Mouse (Mus musculus): ENCODE data around the gene Hecw2.

Gene Hecw2

DNA sequence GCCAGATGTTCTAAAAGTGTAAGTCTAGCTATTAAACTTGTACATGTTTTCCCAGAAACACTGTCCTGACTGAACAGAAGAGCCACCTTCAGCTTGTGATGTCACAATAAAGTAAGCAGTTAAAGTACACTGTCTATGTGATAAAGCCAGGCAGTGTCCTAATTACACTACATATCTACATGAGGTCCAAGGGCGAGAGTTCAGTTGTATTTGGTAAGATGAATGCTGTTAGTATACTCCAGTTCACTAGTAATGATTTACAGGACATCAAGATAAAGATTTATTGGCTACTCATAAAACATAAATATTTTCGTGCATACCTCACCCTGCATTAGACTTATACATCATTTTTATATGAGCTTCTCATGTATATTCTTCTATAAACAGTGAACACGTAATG, 305.2 kb downstream of the Hecw2 start:
- DNase-seq (ENCODE audit: low spot score), result no peak

DNA sequence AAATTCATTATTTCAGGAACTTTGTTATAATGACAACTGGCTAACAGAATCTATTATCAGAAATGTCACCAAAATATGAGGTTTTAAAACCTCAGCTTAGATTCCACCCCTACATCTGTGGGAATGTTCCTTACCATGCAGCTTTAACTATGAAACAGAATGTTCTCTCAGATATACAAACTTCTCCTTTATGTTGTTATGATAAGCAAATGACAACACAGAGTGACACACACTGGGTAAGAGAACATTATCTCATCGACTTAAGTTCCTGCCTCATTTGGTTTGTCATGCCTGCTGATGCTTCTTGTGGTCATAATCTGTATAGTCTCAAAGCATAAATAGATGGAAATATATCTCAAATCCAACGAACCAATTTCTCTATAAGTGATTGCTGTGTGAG, 312.5 kb downstream of the Hecw2 start:
- no peak for DNase-seq (ENCODE audit: low spot score)

DNA sequence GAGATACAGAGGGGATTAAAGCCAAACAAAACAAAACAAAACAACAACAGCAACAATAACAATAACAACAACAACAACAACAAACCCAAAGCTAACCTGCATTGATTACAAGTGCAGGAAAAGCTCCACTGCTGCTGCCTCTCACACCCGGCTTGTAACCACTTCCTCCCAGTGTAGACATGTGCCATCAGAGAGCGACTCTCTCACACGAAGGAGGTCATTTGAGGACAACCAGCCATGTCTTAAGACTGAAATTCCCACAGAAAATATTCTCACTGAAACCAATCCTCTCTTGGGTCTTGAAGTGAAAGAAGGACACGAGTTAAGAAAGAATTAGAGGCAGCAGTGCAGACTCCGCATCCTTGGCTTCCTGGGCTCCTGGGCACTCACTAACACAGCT, 319.0 kb downstream of the Hecw2 start:
- no peak for DNase-seq (ENCODE audit: low spot score)

- DNase-seq (ENCODE audit: low spot score), result no peak
Measured at GRCm38 (mm10) chr1:53867316-53867715, 327.7 kb downstream of the Hecw2 start.

DNA sequence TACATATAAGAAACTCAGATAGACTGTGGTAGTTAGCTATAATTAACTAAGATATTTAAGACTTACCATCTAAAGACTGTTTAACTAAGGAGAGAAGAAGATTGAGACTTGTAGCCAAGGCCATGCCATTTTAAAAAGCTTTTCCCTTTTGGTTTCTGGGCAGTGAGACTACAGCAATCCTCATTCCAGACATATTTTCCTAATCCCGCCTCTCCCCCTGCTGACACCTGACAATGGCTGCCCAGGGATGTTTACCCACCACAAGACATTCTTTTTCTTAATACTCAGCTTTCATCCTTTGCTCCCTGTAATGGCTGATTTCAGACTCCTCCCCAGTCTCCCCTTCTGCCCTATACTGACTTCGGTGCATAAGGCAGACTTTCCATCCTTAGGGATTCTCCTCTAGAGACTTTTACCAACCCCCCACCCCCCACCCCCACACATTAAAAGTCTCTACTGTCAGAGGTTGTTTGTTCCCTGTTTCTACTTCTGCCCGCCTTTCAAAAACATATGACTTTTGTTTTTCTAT, 328.5 kb downstream of the Hecw2 start:
- no peak for DNase-seq (ENCODE audit: low spot score)

DNA sequence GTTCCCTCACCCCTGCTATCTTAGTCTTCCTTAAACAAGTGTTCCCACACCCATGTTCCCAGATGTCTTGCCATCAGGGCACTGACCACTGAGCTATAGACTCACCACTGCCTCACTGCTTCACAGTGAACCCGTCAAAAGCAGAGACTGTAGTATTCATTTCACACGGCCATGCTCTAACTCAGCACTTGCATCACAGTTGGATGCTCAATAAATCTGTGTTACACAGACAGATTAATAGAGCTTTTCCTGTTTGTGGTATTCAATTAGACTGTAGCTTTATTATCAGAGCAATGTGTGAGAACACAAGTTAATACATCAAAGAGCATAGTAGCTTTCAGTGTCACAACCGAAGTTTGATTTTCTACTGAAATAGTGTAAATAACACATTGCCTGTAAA, 330.9 kb downstream of the Hecw2 start:
- DNase-seq (ENCODE audit: low spot score), result no peak

GRCm38 (mm10) chr1:53860611-53861010, 334.4 kb downstream of the Hecw2 start:
- no peak for DNase-seq (ENCODE audit: low spot score)

GRCm38 (mm10) chr1:53859175-53859574, 335.8 kb downstream of the Hecw2 start:
- DNase-seq (ENCODE audit: low spot score), result no peak

DNA sequence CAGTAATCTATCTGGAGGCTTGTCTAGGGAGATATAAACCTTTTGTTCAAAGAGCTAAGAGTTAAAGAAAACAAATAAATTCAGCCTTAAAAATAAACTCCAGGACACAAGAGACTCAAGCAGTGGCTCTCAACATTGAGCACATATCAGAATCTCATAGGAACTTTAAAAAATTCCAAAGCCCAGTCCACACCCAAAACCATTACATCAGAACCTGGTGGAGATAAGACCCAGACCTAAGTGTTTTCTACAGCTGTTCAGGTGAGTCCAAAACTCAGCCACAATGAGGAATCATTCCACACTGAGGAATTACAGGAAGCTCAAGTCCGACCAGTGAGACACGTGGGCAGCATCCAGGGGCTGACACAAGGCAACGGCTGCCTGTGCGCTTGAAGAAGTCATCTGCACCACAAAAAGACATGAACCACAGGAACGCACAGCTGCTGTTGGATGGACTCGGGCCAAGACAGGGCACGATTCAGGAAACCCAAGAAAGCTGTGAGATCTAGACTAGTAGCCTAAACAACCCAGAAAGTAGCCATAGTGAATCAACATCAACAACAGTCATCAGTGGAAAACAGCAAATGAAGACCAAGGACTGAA, 338.4 kb downstream of the Hecw2 start:
- no peak for DNase-seq (ENCODE audit: low spot score)

- DNase-seq (ENCODE audit: low spot score), result no peak
Measured at GRCm38 (mm10) chr1:53855732-53856131, 339.2 kb downstream of the Hecw2 start.

DNA sequence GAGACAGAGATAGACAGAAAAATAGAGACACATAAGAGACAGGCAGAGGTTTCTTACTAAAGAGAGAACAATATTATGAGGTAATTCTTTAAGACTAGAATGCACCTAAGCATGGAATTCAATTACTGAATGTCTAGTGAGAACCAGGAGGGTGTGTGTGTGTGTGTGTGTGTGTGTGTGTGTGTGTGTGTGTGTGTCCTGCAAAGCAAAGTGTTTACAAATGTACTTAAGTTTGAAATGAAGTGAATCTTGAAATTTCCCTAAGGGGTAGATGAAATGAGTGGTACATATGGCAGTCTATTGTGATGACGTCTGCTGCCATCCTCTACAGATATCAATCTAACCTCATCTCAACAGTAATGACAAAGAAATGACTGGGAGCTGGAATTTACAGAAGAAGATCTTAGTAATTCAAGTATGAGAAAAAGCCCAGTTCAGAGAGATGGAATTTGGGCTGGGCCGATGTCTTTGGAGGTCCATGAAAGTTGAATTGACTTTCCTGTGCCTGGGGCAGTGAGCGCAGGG, 342.8 kb downstream of the Hecw2 start:
- no peak for DNase-seq (ENCODE audit: low spot score)

DNA sequence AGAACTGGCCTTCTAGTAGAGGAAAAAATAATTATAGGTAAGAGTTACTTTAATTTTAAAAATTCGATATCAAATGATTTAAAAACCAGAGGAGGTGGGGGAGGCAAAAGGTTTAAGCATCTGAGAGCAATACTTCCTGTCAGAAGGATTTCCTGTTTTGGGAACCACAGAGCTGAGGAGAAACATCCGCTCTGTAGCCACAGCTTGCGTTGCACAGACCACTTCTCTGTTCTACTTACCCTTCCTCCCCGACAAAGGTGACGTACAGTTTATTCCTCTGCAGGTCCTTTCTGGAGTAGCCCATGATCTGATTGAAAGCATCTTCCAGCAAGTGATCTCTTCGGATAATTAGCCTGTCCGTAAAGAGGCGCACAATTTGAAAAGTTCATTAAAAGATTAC, 343.6 kb downstream of the Hecw2 start:
- no peak for DNase-seq (ENCODE audit: low spot score)

- no peak for DNase-seq (ENCODE audit: low spot score)
Measured at GRCm38 (mm10) chr1:53850891-53851290, 344.1 kb downstream of the Hecw2 start.

- DNase-seq (ENCODE audit: low spot score), result no peak
Measured at GRCm38 (mm10) chr1:53846665-53847237, 348.2 kb downstream of the Hecw2 start.

DNA sequence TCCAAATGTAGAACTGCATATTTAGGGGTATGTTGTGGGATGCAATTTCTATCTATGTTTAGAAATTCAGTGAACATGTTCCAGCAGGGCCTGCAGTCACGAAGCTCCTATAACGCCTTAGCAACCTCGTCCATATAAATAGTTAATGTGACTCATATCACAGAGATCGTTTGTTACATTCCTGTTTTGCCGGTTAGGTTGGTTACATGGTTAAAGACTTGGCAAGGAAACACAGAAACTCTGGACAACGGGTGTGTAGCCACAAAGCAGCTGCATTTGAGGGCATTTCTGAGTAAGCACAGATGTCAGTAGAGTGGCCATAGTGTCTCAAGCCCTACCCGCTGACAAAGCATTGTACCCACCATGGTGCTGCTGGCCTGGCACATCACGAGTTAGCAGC, 349.1 kb downstream of the Hecw2 start:
- DNase-seq (ENCODE audit: low spot score), result no peak

GRCm38 (mm10) chr1:53844914-53845612, 349.9 kb downstream of the Hecw2 start:
- DNase-seq (ENCODE audit: low spot score), result no peak

- DNase-seq (ENCODE audit: low spot score), result no peak
Measured at GRCm38 (mm10) chr1:53844122-53844913, 350.6 kb downstream of the Hecw2 start.

DNA sequence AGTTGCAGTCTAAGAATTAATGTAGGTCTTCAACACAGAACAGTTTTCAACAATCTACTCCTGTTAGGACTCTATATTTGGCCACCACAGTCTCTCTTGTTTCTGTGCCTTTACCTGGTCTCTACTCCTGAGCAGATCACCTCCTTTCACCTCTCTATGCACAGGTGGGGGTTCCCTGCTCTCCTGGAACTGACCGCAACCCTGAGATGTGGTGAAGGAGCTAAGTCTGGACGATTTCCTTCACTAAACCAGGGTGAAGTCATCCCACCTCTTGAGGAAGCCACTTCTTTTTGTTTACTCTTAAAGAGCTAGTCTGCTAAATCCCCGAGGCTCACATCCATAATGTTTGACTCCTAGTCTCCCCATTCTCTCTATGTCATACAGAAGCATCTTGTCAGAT, 351.9 kb downstream of the Hecw2 start:
- no peak for DNase-seq (ENCODE audit: low spot score)

- DNase-seq (ENCODE audit: low spot score), result no peak
Measured at GRCm38 (mm10) chr1:53841080-53841479, 353.9 kb downstream of the Hecw2 start.

GRCm38 (mm10) chr1:53839392-53839791, 355.6 kb downstream of the Hecw2 start:
- no peak for DNase-seq (ENCODE audit: low spot score)

- DNase-seq (ENCODE audit: low spot score), result no peak
Measured at GRCm38 (mm10) chr1:53838182-53838859, 356.6 kb downstream of the Hecw2 start.

DNA sequence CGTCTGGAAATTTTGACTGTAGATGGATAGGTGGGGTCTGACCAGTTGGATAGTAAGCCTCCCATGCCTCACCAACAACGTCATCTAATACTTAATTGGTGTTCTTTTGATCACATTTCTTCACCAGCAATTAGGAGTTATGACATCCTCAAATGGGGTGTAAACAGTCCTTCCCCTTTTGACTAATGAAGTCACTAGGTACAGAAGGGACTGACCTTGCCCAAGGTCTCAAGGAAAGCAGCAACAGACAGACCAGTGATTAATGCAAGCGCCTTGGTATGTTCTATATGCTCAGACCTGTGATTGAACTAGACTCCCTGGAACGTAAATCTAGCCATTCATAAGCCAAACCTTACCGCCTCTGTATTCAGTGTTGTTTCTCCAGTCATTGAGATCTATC, 364.7 kb downstream of the Hecw2 start:
- DNase-seq (ENCODE audit: low spot score), result no peak
